Mouse (Mus musculus): ENCODE data around the gene Duoxa2.

DNA sequence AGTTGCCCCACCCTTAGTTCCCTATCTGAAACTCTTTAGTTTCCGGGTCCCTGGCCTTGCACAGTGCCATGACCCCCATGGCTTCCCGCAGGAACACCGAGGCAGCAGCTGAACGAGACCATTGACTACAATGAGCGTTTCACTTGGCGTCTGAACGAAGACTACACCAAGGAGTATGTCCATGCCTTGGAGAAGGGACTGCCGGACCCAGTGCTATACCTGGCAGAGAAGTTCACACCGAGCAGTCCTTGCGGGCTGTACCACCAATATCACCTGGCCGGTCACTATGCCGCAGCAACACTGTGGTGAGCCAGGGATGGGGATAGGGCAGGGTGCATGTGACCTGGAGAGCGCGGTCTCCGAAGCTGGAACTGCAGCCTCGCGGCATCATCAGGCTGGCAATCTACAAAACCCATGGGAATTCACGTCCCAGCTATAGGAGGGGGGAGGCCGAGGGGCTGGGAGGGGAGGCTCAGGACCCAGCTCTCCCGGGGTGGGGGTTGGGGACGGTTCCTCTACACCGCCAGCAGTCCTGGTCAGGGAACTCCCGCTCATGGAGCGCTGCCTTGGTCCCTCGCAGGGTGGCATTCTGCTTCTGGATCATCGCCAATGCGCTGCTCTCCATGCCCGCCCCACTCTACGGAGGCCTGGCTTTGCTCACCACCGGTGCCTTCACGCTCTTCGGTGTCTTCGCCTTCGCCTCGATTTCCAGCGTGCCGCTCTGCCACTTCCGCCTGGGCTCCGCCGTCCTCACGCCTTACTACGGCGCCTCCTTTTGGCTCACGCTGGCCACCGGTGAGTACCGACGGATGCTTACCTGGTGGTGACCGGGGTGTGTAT, 2.6 kb downstream of the Duoxa2 start:
- TF ChIP-seq CTCF (IDR thresholded peaks at IDR 0.05; ENCODE audit: low read depth): no peak
- TF ChIP-seq EP300 (IDR thresholded peaks at IDR 0.05; ENCODE audit: low read depth): no peak

Data from heart, postnatal 0 days (tissue).